Mouse (Mus musculus) megakaryocyte-erythroid progenitor cell, adult 5 weeks (primary cell): ENCODE measurements around the gene Lhx1. TPM values are rescaled to one million over a fixed set of nuclear protein-coding genes. Genes with fewer than 3 reads are reported as not detected.

Experiments
- polyA plus RNA-seq: library from polyadenylated mRNA; stranded (reverse); fragments of >175 nt; gene quantifications from 2 replicates; pipeline ENCODE4 v1.2.3, GENCODE M21; 2012

The Lhx1 gene
- 0.11 and 0.15 TPM in 2 replicates for polyA plus RNA-seq

DNA sequence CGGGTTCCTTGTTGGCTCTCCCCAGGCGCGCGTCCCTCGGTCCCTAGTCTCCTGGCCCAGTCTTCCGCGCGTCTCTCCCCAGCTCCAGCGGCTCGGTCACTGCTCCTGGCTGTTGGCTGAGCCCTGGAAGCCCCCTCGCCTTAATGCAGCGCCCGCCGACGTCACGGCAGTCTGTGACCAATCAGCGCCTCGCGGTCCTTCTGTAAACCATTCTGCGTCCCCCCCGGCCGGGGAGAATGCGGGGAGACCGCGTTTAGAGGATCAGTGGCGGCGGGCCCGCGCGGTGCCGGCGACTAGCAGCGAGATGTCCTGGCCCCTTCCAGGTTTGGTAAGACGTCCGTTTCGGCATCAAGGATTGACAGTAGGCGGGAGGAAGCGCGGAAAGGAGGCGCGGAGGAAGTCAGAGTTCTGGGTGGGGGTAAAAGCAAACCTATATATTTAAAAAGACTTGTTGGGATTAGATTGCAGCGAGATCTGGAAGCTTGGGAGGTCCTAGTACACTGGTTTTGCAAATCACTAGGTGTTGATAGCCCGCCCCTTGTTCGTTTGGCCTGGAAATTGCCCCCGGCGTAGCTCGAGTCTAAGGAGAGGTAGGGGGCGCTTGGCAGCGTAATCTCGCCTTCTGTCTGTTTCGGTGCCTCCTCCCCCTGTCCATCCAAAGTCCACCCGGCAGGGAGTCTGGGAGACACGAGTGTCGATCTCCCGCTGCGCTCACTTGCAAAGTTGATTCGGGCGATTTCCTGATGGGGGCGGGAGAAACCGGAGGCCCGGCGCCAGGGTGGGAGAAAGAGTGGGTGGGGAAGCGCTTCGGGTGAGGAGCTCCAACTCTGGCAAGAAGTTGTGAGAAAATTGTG, at the start of gene Lhx1:
TSS of gene Lhx1 (minus strand) at position 115 of the 854 bp plus-strand sequence.

DNA sequence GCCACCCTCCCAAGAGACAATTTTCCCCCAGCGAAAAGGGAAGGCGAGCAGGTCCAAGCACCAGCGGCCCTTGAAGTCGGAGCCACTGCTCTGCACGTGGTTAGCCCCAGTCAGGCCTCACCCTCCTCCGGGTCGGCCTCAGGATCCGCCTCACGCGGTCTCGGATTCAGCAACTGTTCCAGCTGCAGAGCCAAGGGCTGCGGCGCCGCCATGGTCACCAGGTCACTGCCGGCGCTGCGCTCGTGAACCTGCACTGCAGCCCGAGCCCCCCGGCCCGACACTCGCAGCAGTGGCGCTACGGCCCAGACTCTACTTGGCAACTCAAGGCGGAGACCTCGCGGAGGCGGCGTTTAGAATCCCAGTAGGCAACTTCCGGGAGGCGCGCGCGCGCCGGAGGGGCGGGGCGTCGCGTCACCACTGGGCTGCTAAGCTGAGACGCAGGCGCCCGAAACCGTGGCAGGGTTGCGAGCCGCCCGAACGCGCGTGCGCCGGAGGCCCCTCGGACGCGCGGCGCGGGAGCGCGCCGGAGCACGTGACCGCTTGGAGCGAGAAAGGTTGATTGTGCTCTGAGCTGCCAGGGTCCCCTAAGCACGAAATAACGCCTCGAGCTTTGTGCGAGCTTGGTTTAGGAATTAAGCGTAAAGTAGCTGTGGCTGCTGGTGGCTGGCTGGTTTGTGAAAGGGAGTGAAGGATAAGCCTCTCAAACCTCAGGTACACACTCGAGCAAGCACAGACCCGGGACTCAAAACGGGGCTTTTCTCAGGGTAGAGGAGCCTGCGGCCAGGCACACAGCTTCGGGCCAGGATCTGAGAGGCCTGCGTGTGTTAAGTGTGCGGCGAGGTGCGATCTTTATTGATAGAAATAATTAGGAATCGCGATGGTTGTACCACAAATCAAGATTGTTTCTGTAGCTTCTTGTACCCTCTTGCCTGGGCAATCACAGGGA, 11.9 kb downstream of the Lhx1 start, which contains the start of gene Aatf:
TSS of gene Aatf (minus strand) at position 352 of the 946 bp plus-strand sequence.

Other genes with a start within 250 kb of the Lhx1 start
- gene Aatf, start 12.0 kb downstream of the Lhx1 start, polyA plus RNA-seq = 32.9 and 41.8 TPM in 2 replicates